Mouse (Mus musculus): ENCODE measurements at regions not wholly inside any gene's neighbourhood (a gene's known extent, or its start where the extent isn't known, plus 50 kb on each side); places are given as distances from the start of the nearest gene placed in this dataset.

- H3K9ac ChIP-seq (ENCODE audit: low read depth, low read length), result no peak overlapping the region
- ATAC-seq, result no peak
- H3K4me3 ChIP-seq (ENCODE audit: low read depth, low read length), result no peak overlapping the region
- 54% methylated on average over 2 of the region's 2 CpGs for WGBS
- no peak overlapping the region for H3K27ac ChIP-seq (ENCODE audit: low read length)
- H3K27me3 ChIP-seq (ENCODE audit: control insufficient read depth, insufficient read depth, low read depth, low read length), result no peaks in the 10 kb centered on the region
- no peak overlapping the region for H3K4me2 ChIP-seq (ENCODE audit: low read length)
- no peaks in the 10 kb centered on the region for H3K36me3 ChIP-seq (ENCODE audit: control insufficient read depth, insufficient read depth, low read length)
- H3K4me1 ChIP-seq (ENCODE audit: control insufficient read depth, insufficient read depth, low read length), result no peaks in the 10 kb centered on the region
- no peaks in the 10 kb centered on the region for H3K9me3 ChIP-seq (replicated peaks; ENCODE audit: control insufficient read depth, low read length, poor library complexity, severe bottlenecking)
Measured at GRCm38 (mm10) chr4:95501164-95501563, 56.1 kb upstream of the Fggy start.

- 62% methylated on average over 7 of the region's 7 CpGs for WGBS
- Histone ChIP-seq H3K4me2 (ENCODE audit: low read length) (no peak overlapping the region), H3K27ac (ENCODE audit: low read length) (no peak overlapping the region), H3K4me3 (ENCODE audit: low read depth, low read length) (no peak overlapping the region), H3K4me1 (ENCODE audit: control insufficient read depth, insufficient read depth, low read length) (no peaks in the 10 kb centered on the region; the same call in 1 of the 2 replicates), H3K9me3 (replicated peaks; ENCODE audit: control insufficient read depth, low read length, poor library complexity, severe bottlenecking) (no peaks in the 10 kb centered on the region), H3K27me3 (ENCODE audit: control insufficient read depth, insufficient read depth, low read depth, low read length) (no peaks in the 10 kb centered on the region), H3K36me3 (ENCODE audit: control insufficient read depth, insufficient read depth, low read length) (no peaks in the 10 kb centered on the region), H3K9ac (ENCODE audit: low read depth, low read length) (no peak overlapping the region)
- peak; percentile 93 for ATAC-seq
Measured at GRCm38 (mm10) chr4:95507141-95507945, 50.0 kb upstream of the Fggy start.
